Mouse (Mus musculus) ovary, postnatal 14 days (tissue): ENCODE results near the gene Hdac5.

ENCODE experiments used
- DNase-seq: peaks from one replicate; pipeline ENCODE4 v3.0.0; 2022; ENCODE audit warnings: low spot score

Gene Hdac5

GRCm38 (mm10) chr11:102240636-102241035, 10.7 kb upstream of the Hdac5 start:
- DNase-seq, result no peak

GRCm38 (mm10) chr11:102236022-102236421, 6.1 kb upstream of the Hdac5 start:
- DNase-seq, result no peak

- DNase-seq, result no peak
Observed at GRCm38 (mm10) chr11:102229331-102229953, 524 bp downstream of the Hdac5 start.

GRCm38 (mm10) chr11:102228646-102229268, 1.2 kb downstream of the Hdac5 start:
- no peak for DNase-seq

- DNase-seq, result no peak
Observed at GRCm38 (mm10) chr11:102228191-102228545, 1.8 kb downstream of the Hdac5 start.

GRCm38 (mm10) chr11:102227270-102228190, 2.4 kb downstream of the Hdac5 start:
- no peak for DNase-seq

- DNase-seq, result no peak
Observed at GRCm38 (mm10) chr11:102226067-102226978, 3.6 kb downstream of the Hdac5 start.

GRCm38 (mm10) chr11:102225221-102225620, 4.7 kb downstream of the Hdac5 start:
- no peak for DNase-seq

- no peak for DNase-seq
Observed at GRCm38 (mm10) chr11:102224686-102225085, 5.3 kb downstream of the Hdac5 start.

GRCm38 (mm10) chr11:102223166-102223565, 6.8 kb downstream of the Hdac5 start:
- DNase-seq, result no peak

- no peak for DNase-seq
Observed at GRCm38 (mm10) chr11:102221954-102222351, 8.0 kb downstream of the Hdac5 start.

- DNase-seq, result no peak
Observed at GRCm38 (mm10) chr11:102221243-102221953, 8.6 kb downstream of the Hdac5 start.

- DNase-seq, result no peak
Observed at GRCm38 (mm10) chr11:102220451-102220850, 9.5 kb downstream of the Hdac5 start.

GRCm38 (mm10) chr11:102219994-102220346, 10.0 kb downstream of the Hdac5 start:
- no peak for DNase-seq

GRCm38 (mm10) chr11:102219247-102219993, 10.5 kb downstream of the Hdac5 start:
- DNase-seq, result no peak

- DNase-seq, result peak; percentile 91
Observed at GRCm38 (mm10) chr11:102218783-102219182, 11.2 kb downstream of the Hdac5 start.

GRCm38 (mm10) chr11:102217876-102218430, 12.0 kb downstream of the Hdac5 start:
- no peak for DNase-seq

- no peak for DNase-seq
Observed at GRCm38 (mm10) chr11:102217396-102217795, 12.6 kb downstream of the Hdac5 start.

- no peak for DNase-seq
Observed at GRCm38 (mm10) chr11:102216886-102217240, 13.1 kb downstream of the Hdac5 start.
